Mouse (Mus musculus) kidney, postnatal 36 days (tissue): ENCODE measurements around the gene Cdk14.

ENCODE experiments used
- DNase-seq, 2 experiments: peaks; one replicate each; pipeline ENCODE4 v3.0.0; 2021 to 2022; ENCODE audit warnings: mixed read lengths in 2 of 2

Gene Cdk14

GRCm38 (mm10) chr5:5176052-5176451 is 244.1 kb downstream of the Cdk14 start:
- no peak for DNase-seq

GRCm38 (mm10) chr5:5175611-5176010 is 244.5 kb downstream of the Cdk14 start:
- DNase-seq = no peak

GRCm38 (mm10) chr5:5175090-5175489 is 245.0 kb downstream of the Cdk14 start:
- no peak for DNase-seq

DNA sequence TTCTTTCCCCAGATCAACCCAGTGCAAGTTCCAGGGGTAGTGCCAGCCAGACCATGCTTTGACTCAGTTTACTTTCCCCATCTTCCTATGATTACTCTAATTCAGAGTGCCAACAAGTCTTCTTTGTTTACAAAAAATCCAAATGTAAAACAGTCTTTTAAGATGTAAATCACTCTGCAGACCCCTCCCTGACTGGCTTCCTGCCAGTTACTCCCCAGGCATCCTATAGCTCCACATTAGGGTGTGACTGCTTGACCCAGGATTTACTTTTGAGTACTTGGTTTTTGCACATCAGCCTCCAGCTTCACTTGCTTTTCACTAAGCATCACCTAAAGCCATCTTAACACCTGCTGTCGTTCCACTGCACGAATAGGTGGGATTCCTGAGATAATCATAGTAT is 254.0 kb downstream of the Cdk14 start:
- DNase-seq = no peak

- DNase-seq = no peak
These were observed 255.8 kb downstream of the Cdk14 start for GRCm38 (mm10) chr5:5164326-5164725.

DNA sequence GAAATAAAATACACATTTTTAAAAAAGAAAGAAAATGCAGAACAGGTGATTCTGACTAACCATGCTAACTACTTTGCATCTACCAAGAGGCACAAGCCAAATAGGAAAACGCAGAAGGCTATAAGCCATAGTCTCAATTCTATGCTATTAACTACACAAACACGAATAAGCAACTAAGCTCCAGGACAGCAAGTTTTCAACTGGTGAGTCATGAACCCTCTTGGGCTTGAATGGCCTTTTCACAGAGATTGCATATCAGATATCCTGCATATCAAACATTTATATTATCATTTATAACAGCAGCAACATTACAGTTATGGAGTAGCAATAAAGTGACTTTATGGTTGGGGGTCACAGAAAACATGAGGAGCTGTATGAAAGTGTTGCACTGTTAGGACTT is 256.3 kb downstream of the Cdk14 start:
- no peak for DNase-seq

DNA sequence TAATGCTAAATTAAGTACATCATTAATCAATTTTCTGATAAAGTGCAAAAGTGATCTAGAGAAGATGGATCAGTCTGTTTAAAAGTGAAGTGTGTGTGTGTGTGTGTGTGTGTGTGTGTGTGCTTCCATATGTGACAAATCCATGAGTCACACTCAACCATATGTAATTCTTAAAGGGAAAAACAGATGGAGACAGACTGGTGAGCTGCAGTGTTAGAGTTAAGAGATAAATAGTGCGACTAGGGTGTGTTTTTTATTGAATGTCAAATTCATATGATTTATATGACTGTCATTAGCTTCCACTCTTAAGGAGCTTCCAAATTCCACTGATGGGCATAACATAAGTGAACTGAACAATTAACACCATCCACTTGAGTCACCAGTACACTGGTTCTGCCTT is 260.6 kb downstream of the Cdk14 start:
- no peak for DNase-seq

DNA sequence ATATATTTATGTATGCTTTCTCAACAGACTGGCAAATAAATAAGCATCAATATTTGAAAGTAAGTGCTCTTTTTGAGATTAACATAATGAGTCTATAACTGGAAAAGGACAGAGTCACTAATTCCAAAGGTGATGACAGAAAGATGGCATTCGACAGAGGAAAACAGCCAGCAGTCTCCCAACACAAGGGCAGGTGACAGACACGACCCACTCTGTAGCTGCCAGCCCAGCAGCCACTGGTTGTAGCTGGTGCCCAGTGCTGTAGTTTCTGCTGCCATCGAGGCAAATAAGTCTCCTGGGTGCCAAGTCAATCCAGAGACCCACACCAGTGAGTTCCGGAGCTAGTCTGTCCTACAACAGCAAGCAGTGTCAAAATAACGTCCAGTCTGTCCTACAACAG is 280.3 kb downstream of the Cdk14 start:
- no peak for DNase-seq

- DNase-seq = no peak
These were observed 285.1 kb downstream of the Cdk14 start for GRCm38 (mm10) chr5:5134905-5135511.

DNA sequence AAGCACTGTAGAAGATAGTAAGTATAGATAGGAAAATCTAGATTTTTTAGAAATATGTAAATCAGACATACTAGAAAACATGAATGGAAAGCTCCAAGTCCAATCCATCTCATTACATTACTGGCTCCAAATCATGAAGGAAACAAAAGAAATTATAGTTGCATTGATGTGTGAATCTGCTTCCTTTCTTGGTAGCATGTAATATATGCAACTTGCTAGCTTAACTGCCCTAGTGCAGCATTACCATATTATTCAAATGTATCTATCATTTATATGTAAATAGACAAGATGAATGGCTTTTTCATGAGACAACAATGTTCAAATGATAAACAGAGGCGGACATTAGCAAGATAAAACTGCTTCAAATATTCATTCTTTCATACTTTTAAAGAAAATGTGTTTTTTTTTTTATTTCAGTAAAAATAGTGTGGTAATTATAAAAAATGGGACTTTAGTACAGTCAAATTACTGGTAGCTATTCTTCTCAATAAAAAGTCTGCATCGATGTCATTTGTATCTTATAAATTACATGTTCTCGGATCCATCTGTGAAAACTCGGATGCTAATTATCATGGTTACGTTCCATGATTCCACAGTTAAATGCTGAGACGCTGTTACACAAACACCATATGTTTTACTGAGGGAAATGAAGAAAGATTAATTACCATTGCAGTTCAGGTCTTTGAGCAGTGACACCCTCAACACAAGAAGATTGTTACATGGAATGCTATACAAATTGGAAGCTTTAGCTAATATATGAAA is 285.8 kb downstream of the Cdk14 start:
- DNase-seq = no peak

DNA sequence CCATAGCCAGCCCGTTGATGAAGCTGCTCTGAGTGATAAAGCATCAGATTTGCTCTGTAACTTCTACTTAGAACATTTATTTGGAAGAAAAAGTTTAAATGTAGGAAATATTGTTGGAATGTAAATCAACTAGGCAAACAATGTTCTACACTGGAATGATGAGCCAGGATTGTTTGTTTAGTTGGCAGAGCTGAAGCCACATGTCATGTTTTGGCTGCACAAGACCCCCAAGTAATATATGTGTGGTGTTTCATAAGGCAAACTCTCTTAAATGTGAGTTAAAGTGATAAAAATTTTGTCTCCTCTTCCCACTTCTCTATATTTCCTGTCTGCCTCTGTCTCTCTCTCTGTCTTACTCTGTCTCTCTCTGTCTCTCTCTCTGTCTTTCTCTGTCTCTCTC is 291.3 kb downstream of the Cdk14 start:
- no peak for DNase-seq

GRCm38 (mm10) chr5:5124645-5125044 is 295.5 kb downstream of the Cdk14 start:
- DNase-seq = no peak

DNA sequence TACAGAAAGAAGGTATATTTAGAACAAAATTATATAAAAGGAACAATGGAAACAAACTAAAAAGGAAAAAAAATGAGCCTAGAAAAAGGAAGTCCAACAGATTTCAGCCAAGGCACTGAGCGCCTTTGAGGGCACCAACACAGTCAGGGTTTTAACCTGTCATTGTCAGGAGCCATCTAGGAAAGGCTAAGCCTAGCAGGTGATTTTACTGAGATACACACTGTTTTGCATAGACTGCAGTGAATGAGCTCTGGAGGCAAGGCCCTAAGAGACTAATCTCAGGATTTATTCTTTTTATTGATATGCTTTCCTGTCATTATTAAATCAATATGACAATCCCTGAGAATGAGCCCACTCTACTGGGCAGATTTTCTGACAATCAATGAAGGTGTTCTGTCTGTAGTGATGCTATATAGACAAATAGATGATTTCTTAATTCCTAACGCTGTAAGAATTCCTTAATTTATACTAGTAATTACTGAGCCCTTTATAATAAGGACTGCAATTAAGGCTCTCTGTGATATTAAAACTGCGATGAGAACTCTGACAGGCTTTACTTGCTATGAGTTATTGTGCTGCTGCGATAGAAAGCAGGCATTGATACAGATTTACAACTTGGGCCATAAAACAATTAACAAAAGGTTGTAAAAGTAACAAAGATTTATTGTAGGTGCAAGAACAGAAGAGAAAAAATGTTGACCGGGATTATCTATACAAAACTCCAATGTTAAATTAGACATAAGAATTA is 303.2 kb downstream of the Cdk14 start:
- DNase-seq = no peak

DNA sequence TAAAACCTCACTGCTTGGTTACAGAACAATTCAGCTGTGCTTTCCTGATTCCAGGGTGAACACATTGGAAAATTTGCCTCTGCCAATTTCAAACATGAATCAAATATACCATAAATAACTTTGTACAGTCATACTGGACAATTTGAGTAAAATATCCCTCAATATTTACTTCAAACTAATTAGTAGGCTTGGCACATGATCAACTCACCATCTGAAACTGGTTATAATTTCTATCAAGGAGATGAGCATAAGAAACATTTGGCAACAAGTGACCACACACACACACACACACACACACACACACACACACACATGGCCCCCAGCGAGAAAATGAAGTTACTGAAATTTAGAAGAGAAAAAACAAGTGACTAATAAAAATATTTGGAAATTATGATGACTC is 304.6 kb downstream of the Cdk14 start:
- no peak for DNase-seq

- DNase-seq = no peak
These were observed 310.5 kb downstream of the Cdk14 start for GRCm38 (mm10) chr5:5109621-5110020.

DNA sequence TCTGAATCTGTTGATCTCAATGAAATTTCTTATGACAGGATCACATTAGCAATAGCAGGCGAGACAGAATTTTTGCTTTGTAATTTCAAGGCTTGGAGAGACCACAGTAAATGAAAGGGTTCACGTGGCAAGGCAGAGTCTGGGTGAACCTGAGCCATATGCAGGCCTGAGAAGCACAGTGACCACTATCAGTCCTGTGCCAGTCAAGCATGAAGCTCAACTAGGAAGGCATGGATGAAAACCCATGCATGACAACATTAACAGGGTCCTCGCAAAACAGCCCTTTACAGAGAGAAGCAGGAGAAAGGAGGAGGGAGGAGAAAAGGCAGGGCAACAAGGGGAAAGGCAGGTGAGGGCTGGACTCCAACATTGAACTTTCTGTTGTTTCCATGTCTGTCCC is 311.1 kb downstream of the Cdk14 start:
- no peak for DNase-seq

DNA sequence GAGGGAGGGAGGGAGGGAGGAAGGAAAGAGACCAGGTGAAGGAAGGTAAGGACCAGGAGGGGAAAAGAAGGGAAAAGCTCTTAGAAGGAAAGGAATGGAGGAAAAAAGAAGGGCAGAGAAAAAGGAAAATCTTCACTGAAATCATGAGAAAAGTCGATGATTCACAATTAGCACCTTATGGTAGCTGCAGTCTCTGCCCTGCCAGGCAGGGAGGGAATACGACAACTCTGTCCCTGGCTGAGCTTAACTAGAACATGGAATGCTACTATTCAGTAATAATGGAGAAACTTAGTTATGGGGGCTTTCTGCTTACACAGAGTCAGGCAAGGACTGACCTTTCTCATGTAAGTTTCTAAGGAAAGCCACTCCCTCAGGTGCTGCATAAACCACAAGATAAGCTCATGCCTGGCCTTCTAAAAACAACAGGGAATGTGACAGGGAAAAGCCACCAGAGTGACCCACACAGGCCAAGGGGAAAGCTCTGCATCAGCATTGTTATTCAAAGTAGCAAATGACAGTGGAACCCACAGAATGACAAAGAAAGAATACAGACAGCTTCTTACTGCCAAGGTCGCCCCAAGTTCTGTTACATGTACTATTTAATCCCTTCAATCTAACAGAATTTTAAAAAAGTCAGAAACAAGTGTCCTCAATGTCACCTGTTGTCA is 323.7 kb downstream of the Cdk14 start:
- no peak for DNase-seq

GRCm38 (mm10) chr5:5092736-5093135 is 327.4 kb downstream of the Cdk14 start:
- DNase-seq = no peak

DNA sequence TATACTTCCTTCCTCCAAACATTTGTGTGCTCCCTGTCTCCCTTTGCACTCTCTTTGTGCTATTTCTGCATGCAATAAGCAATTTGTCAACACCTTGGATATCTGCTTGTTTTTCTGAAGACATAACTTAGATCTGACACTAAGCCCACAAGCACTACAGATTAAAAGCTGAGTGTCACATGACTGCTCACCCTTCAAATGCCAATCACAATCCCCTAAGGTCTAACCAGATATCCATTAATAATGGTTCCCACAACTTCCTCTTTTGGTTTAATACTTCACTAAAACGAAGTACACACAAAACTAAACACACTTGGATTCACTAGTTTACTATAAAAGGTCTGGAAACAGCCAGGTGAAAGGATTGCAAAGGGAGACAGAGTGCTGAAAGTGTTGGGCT is 348.6 kb downstream of the Cdk14 start:
- no peak for DNase-seq

- no peak for DNase-seq
These were observed 355.4 kb downstream of the Cdk14 start for GRCm38 (mm10) chr5:5064686-5065085.

- no peak for DNase-seq
These were observed 363.8 kb downstream of the Cdk14 start for GRCm38 (mm10) chr5:5056102-5056883.

- no peak for DNase-seq
These were observed 364.6 kb downstream of the Cdk14 start for GRCm38 (mm10) chr5:5055494-5055893.

DNA sequence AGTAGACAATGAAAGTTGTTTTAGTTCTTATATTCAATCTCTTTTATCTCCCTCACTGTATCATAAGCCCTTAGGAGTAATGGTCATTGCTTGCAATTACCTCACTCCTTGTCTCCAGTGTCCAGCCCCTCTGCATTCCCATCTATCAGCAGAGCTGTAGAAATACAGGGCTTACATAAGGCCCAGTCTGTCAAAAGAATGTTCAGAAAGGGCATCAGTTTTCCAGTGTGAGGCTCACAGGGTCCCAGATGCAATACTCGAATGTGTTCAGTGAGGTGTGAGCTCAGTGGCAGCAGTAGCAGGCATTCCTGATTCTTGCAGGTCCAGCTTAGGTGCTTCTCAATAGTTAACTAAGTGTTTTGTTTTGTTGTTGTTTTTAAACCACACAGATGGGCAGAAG is 365.8 kb downstream of the Cdk14 start:
- no peak for DNase-seq
